Mouse (Mus musculus) gonadal fat pad, adult 2 months (tissue): ENCODE results near the gene Map3k13. TPM values are rescaled to one million over a fixed set of nuclear protein-coding genes. Genes with fewer than 3 reads are reported as not detected.
"Not testable (repeated sequence)": the region's sequence is repeated elsewhere in the genome, so short reads cannot be mapped to it uniquely, and the experiment has no call there.

Source experiments
- DNase-seq: peaks from one replicate; pipeline ENCODE4 v3.0.0-alpha.2; 2012; ENCODE audit warnings: low read depth
- polyA plus RNA-seq: library from polyadenylated mRNA; depleted of rRNA; stranded (reverse); fragments of >200 nt; gene quantifications from 2 replicates; pipeline ENCODE4 v1.2.3, GENCODE M21; 2012

Gene Map3k13
- polyA plus RNA-seq, 1 experiment: 0.88 TPM

DNA sequence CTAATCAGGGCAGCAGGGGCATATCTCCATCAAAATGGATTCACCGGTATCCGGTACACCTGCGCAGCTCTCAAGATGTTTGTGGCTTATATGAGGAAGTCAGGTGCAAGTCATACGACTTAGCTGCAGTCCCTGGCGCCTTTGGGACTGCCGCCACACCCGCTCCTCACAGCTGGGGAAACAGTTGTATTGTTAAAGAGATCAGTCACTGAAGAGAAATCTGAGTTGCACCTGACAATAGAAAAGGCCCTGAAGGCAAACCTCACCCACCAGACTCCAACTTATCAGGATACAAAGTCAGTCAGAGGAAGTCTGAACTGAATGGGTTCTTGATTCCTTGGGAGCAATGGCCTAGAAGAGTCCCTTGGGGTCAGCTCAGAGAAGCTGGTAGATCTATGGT lies 13.6 kb downstream of the Map3k13 start:
- DNase-seq: not testable (repeated sequence)

DNA sequence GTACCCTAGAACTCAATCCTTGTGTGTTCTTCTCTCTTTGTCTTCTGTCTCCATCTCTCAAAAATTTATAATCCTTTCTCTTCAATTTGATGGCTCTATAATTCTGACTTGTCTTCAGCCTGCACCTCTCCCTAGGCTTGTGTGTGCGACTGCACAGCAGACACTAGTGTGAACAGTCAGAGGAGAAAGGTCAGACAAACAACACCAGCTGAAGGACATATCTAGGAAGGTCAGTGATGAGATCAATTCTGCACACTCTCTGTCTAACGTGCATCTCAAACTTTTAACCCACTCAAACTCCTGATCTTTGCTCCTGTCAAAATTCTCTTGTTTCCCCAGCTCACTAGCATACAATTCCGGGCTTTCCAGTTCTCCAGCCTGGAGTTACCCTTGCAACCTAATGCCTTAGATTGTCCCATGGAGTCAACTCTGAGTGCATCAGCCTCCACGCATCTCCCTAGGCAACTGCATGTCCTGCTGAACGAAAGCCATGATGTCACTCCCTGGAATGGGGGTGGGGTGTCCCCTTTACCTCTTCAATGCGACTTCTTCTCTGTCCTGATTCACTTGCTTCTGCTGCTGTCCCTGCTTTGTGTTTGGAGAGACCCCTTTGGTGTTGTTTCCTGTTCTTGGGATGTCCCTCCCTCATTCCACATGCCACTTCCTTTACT lies 19.2 kb downstream of the Map3k13 start:
- DNase-seq: no peak

GRCm38 (mm10) chr16:21814861-21815668 lies 20.9 kb downstream of the Map3k13 start:
- DNase-seq: no peak

GRCm38 (mm10) chr16:21815669-21816010 lies 21.5 kb downstream of the Map3k13 start:
- DNase-seq: no peak

DNA sequence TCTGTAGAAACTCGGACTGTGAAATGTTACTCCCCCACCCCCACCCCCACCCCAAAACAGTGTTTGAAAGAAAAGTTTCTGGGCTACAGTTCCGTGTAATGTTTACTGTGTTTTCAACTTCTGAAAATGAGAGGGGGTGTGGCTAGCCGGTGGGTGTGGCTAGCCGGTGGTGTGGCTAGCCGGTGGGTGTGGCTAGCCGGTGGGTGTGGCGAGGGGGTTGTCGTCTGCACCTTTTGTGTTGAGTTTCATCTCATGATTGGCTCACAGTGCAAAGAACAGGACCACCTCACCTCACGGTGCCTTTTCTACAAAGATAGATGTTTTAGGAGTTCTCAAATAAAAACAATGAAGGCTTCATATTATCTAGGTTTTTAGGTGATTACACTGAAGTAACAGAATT lies 24.0 kb downstream of the Map3k13 start:
- no peak for DNase-seq

GRCm38 (mm10) chr16:21818629-21819028 lies 24.5 kb downstream of the Map3k13 start:
- no peak for DNase-seq

GRCm38 (mm10) chr16:21825612-21826031 lies 31.5 kb downstream of the Map3k13 start:
- no peak for DNase-seq

- no peak for DNase-seq
Observed at GRCm38 (mm10) chr16:21827153-21827552, 33.0 kb downstream of the Map3k13 start.

DNA sequence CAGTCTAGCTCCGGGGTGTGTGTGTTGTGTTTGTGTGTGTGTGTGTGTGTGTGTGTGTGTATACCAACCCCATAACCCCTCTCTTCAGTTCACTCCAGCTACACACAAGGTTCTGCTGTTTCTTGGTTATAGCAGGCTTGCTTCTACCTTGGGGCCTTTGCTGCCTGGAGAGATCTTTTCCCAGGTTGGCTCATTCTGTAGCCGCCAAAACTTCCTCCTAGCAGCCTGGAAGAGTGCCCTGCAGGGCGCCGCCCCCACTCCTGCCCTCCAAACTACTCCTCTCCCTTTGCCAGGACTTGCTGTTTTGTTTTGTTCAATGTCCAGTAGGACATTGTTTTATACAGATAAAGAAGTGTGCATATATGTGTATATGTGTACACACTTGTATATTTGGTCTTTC lies 33.4 kb downstream of the Map3k13 start:
- no peak for DNase-seq

DNA sequence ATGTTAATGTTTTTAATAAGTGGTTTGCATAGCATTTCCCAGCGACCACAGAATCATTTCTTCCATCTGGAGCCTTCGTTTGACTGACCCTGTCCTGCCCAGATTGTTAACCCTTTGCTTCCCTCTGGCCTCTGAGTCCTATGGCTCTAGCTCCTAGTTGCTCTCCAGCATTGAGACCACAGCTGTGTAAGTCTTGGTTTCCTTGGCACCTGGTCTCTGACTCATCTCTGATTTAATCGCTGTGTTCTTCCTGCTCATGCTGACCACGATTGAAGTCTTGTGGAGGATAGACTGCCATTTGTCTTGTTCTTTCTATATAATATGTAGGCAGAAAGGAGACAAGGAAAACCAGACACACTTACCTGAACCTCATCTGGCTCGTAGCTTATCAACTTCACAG lies 35.6 kb downstream of the Map3k13 start:
- no peak for DNase-seq

- no peak for DNase-seq
Observed at GRCm38 (mm10) chr16:21830784-21831183, 36.6 kb downstream of the Map3k13 start.

DNA sequence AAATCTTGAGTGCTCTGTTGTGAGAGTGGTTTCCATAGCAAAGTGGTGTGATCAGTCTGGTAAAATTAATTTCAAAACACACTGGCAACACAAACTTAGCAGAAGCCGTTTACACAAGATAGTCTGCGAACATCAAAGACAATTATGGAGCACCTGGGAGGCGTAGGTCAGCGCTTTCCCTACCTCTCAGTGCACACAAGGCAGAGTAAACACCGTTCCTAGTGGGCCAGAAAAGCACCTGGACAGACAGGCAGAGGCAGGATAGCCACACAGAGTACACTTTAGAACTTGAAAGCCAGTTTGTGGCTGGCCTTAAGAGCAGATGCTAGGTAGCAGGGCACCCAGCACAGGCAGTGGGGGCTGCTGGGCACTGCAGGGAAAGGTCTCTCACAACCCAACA lies 37.6 kb downstream of the Map3k13 start:
- no peak for DNase-seq

- DNase-seq: no peak
Observed at GRCm38 (mm10) chr16:21833469-21833868, 39.3 kb downstream of the Map3k13 start.

- no peak for DNase-seq
Observed at GRCm38 (mm10) chr16:21833970-21834369, 39.8 kb downstream of the Map3k13 start.

DNA sequence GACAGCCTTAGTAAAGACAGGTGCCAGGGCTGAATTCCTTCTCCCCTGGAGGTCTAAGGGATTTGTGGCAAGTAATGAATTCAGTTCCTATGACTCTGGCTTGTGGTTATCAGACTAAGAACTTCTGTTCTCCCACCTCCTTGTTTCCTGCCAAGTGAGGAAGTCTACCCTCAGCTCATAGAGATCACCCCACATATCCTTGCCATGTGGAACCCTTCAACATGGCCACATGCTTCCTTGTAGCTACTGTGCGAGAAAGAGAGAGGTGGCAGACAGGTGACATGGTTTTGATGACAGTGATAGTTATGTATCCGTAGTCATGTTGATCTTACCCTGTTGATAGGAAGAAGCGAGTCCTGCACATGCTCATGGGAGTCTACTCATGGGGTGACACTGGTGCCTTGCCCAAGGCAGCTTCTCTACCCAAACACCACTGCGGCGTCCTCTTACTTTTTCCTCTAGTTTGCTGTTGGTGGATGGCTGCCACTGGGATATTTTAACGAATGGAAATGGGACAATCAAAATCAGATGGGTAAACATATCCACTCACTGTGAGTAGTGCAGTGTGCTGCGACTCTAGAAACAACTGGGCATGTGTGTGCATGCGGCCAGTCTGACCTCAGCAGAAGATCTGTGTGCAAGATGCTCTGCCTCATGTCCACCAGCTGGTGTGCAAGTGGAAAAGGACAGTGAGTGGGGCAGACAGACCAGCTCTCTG lies 40.9 kb downstream of the Map3k13 start:
- no peak for DNase-seq

DNA sequence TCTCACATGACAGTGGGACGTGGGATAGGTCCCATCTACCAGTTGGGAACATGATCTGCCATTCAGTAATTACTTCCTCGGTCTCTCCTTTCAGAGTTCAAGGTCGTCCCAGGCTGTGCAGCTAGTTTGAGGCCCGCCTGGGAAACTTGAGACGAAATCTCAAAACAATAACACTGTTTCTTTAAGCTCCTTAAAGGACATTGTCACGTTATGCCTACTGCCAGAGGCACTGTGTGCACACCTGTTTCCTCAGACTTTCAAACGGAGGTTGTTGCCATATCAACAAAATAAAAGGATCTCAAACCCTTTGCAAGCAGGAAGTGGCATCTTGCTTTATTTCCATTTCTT lies 41.4 kb downstream of the Map3k13 start:
- no peak for DNase-seq

DNA sequence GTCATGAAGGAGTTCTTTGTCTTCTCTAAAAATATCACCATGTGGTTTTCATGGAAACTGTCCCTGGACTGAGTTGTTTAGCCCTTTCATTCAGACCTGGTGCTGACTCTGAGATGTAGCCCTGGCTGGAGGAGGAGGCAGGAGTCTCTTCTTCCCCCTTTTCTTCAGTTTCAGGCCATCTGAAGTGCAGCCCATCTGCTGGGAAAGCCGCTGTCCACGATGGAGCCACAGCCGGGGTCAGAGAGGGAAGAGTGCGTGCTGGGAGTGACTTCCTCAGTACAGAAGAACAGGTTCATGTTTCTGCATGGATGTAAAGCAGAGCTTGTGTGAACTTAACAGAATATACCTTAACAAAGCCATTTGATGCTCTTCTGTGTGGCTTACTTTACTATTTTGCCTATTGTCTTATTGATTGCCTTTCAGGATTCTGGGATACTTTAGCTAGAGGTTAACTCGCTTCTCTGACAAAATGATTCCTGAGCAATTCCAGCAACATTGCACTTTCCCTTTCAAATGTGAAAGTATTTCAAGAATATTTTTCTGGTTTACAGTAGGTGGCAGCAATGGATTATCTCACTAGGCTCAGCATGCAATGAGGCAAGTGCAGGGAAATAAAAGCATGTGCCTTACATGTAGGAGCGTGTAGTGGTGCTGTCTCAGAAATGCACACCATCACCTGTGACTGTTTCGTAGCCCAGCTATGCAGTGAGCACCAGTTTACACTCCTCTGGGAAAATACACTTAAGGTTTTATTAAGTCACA lies 42.3 kb downstream of the Map3k13 start:
- DNase-seq: no peak

DNA sequence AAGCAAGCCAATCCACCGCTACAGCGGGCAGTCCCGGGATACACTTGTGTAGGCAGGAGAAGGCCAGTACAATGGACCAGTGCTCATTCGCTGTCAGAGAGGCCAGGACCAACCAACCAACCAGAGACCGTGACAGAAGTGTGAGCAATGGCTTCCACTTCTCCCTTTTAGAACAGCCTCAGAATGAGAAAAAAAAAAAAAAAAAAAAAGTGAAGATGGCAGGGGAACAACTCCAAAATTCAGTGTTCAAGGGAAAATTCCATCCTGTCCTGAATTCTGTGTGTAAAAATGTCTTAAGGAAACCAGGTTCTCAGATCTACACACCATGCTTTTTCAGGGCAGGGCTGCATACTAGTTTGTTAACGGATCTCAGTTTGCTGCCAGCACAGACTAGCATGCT lies 43.5 kb downstream of the Map3k13 start:
- no peak for DNase-seq

- no peak for DNase-seq
Observed at GRCm38 (mm10) chr16:21845800-21846671, 51.9 kb downstream of the Map3k13 start.

GRCm38 (mm10) chr16:21848444-21848843 lies 54.3 kb downstream of the Map3k13 start:
- no peak for DNase-seq

GRCm38 (mm10) chr16:21848847-21849246 lies 54.7 kb downstream of the Map3k13 start:
- DNase-seq: no peak
